Mouse (Mus musculus): ENCODE measurements around the gene Nodal.

- TF ChIP-seq CTCF (IDR thresholded peaks at IDR 0.05; ENCODE audit: control insufficient read depth, insufficient read depth, low read length) (no peak), POLR2A (IDR thresholded peaks at IDR 0.05; ENCODE audit: borderline replicate concordance, control insufficient read depth, low read depth, low read length) (no peak)
Observed at GRCm38 (mm10) chr10:61380186-61380585, 37.6 kb upstream of the Nodal start.
